Mouse (Mus musculus): ENCODE measurements around the gene Mfsd4b1.

- TF ChIP-seq CTCF (IDR thresholded peaks at IDR 0.05; ENCODE audit: control insufficient read depth, insufficient read depth, low read length) (no peak), POLR2A (IDR thresholded peaks at IDR 0.05; ENCODE audit: borderline replicate concordance, control insufficient read depth, low read depth, low read length) (no peak)
Observed at GRCm38 (mm10) chr10:40051997-40052396, 26.9 kb upstream of the Mfsd4b1 start.
